Mouse (Mus musculus) heart, postnatal 0 days (tissue): ENCODE results near the gene Unc45a.

ENCODE experiments used
- CTCF ChIP-seq: IDR thresholded peaks from 2 replicates; pipeline ENCODE4 v1.5.1; 2016; ENCODE audit warnings: antibody characterized with exemption, control low read depth, low read depth
- EP300 ChIP-seq: IDR thresholded peaks from 2 replicates; pipeline ENCODE4 v1.6.1; 2016; ENCODE audit warnings: antibody characterized with exemption, low read depth

DNA sequence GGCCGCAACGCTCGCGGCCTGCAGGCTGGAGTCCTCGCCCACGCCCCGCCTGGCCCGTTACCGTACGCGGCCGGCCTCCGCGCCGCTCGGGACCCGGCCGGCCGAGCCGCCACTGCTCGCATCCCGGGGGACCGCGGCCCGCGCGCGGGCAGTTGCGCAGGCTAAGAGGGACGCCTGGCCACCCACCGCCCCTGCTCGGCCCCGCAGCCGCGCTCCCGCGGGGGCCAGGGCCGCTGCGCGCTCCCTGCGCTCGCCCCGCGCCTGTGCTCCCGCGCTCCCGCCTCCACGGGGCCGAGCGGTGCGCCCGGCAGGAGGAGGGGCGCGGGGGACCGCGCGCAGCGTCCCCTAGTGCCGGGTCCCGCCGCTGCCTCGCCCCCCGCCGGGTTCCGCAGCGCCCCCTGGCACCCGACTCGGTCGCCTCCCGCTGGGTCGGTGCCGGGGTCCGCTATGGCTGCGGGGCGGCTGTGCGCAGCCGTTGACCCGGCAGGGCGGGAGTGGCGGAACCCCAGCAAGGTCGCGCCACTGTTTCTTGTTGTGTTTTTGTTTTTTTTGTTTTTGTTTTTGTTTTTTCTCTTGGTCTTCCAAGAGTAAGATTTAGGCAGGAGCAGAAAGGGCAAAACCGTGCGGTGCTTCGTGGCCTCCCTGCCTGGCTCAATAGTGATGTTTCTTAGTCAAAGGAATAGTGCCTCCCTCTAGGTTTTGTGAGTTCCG, 30.4 kb upstream of the Unc45a start, which contains the start of gene Man2a2:
- TF ChIP-seq CTCF (peak; percentile 52), EP300 (no peak)
